Mouse (Mus musculus) adrenal gland, postnatal 36 days (tissue): ENCODE measurements around the gene Gm10271. TPM values are rescaled to one million over a fixed set of nuclear protein-coding genes. Genes with fewer than 3 reads are reported as not detected.

Experiments used
- DNase-seq, 2 experiments: peaks; one replicate each; pipeline ENCODE4 v3.0.0; 2021; ENCODE audit warnings: mixed read lengths in 1 of 2
- long read RNA-seq, 2 experiments: library from polyadenylated mRNA; stranded (forward); transcript quantifications; one replicate each; pipeline ENCODE4 v2.0.0; 2021; ENCODE audit warnings: borderline sequencing depth in 2 of 2
- total RNA-seq, 2 experiments: library from RNA; stranded (reverse); gene quantifications; 2 replicates each; pipeline ENCODE4 v1.2.3; 2021

The Gm10271 gene
- not detected for total RNA-seq
- long read RNA-seq, experiment 1, result 0 reads
- long read RNA-seq, experiment 2, result 0 reads

DNA sequence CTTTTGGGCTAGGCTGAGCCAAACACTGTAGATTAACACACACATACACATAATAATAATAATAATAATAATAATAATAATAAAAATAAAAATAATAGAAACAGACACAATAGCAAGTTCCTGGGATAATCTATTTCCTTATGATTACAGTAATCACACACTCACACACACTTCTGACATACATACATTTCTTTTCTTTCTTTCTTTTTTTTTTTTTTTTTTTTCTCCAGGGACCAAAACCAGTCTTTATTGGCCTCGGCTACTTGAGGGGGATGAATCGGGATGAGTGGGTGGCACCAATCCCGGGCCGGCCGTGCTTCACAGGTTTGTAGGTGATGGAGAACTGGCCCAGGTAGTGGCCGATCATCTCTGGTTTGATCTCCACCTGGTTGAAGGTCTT lies at the start of gene Gm10271:
TSS of gene Gm10271 (minus strand) at position 101 of the 400 bp plus-strand sequence.
- no peak for DNase-seq

GRCm38 (mm10) chr10:117021020-117021754 lies 48.8 kb upstream of the Gm10271 start:
- peak in 1 of 2 experiments; percentile 12 for DNase-seq

DNA sequence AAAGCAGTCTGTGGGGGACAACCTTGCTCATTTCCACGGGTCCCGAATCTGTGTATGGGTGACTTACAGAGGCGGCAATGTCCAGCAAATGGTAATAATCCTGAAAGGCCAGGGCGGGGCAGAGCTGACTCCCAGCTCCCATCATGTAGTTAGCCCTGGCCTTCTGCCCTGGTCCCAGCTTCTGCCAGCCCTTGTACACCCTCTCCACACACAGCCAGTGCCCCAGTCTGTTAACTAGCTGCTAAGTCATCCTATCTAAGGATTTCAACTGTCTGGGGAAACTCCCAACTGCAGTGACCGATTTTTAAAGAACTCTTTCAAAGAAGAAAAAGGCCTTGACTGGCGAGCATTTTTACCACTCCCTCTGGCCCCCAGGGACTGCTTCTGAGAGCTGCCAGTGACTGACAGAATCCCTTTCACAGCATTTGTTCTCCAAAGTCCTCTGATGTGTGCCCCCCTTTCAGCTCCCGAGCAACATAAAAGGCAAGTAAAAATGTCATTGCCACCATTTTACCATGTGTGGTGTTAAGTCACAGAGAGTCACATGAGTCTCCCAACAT lies 46.0 kb upstream of the Gm10271 start:
- no peak for DNase-seq

DNA sequence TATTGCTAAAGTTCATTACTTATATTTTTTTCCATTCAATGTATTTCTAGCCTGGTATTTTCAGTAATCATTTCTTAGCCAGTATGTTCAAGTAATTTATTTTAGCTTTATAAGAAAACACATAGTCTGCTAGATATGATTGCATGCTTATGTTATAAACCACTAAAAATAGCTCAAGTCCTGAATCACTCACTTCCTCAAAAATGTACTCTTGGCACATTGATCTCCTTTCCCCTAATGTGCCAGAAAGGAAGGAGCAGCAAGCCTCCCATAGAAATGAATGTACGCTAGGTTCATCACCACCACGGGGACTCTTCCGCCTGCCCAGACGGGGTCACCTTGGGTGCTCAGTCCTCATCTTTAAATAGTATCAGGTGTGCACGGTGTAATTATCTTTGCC lies 42.2 kb upstream of the Gm10271 start:
- no peak for DNase-seq

GRCm38 (mm10) chr10:117013689-117014390 lies 41.4 kb upstream of the Gm10271 start:
- peak; percentile 9 to 33 for DNase-seq

DNA sequence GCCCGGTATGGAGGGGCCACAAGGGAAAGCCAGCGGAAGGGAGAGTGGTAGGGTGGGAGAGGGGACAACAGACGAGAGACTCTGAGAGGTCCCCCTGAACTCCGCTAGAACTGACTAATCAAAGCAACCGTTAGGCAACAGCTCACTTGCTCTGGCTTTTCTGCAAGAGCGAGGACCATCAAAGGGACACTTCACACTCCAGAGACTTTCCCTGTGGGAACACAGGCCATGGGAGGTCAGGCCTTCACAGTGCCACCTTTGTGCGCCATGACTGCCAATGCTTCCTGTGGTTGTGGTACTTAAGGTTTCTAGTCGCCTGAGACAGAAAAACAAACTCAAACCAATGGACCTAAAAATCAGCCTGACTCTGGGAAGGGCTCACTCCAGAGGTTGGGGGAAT lies 38.6 kb upstream of the Gm10271 start:
- no peak for DNase-seq

- no peak for DNase-seq
These were observed 37.3 kb upstream of the Gm10271 start for GRCm38 (mm10) chr10:117009691-117010090.

GRCm38 (mm10) chr10:117005707-117006464 lies 33.5 kb upstream of the Gm10271 start:
- no peak for DNase-seq

- DNase-seq, result no peak
These were observed 32.3 kb upstream of the Gm10271 start for GRCm38 (mm10) chr10:117004695-117005094.

GRCm38 (mm10) chr10:117000975-117001374 lies 28.6 kb upstream of the Gm10271 start:
- DNase-seq, result peak; percentile 37 to 66

GRCm38 (mm10) chr10:116998716-116999455 lies 26.5 kb upstream of the Gm10271 start:
- DNase-seq, result no peak

GRCm38 (mm10) chr10:116996236-116996600 lies 23.8 kb upstream of the Gm10271 start:
- peak; percentile 90 to 92 for DNase-seq

- DNase-seq, result no peak
These were observed 23.3 kb upstream of the Gm10271 start for GRCm38 (mm10) chr10:116995584-116996235.

DNA sequence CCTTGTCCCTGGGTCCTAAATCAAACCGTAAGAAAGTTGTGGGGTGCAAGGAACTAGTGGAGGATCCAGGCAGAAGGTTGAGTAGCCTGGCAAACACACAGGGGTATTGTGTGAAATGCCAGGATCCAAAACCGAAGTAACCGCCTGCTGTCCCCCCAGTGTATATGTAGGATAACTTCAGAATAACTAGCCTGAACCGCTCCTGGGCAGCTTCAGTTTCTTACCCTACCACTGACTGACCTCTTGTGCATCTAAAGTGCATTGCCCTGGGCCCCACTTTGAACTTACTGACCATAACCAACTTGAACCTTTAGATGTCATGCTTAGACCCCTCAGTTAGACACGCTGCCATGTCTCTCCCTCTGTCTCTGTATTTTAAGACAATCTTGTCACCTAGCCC lies 22.8 kb upstream of the Gm10271 start:
- no peak for DNase-seq

DNA sequence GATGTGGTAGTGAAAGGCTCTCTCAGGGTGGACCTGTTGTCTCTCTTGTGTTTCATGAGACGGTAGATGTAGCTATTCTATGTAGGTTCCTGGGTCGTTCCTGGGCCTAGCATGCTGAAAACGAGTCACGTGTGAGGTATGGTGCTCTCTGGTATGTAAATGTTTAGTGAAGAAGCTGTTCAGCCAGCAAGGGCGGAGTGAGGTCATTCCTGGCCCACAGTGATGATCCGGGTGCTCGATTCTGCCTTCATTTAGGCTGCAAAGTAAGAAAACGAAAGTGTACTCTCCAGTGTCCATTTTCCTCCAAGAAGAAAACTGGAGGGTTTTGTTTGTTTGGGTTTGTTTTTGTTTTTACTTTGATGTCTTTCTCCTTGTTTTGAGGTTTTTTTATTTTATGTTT lies 21.6 kb upstream of the Gm10271 start:
- no peak for DNase-seq

DNA sequence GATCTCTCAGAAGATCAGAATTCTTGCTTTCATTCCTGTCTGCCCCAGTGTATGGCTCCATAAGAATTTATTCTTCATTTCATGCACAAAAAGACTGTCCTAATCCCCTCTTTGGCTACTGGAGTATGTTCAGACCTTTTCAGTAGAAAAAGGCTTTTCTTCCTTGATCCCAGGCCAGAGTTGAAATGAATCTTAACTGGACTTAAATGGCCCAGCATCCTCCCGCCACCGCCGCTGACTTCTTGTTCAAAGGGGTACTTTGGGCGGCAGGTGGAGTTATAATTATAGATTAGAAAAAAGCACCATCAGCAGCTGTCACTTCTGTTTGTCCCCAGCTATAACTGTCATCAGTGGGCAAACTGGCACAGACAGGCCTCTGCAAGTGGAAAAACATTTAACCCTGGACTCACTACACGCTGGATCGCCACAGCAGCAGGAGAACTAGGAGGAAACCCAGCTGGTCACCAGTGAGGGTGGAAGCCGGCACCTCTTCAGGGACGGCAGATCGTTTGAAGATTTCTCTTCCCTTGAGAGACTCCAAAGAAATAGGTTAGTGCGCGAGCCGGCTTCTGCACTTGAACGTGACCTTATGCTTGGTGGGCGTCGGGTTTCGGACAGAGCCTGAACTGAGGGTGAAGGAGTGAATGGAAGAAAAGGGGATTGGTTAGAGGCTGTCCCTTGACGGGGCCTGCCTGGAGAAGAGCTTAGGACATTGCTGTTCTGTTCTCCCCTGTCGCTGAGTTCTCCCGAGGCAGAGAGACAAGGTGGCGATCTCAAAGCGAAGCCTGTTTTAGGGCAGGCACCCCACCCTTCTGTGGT lies 14.1 kb upstream of the Gm10271 start, which contains the start of gene Best3:
TSS of gene Best3 (plus strand) at position 51 of the 819 bp plus-strand sequence.
- no peak for DNase-seq

GRCm38 (mm10) chr10:116984836-116985235 lies 12.4 kb upstream of the Gm10271 start:
- no peak for DNase-seq

GRCm38 (mm10) chr10:116982526-116982925 lies 10.1 kb upstream of the Gm10271 start:
- DNase-seq, result no peak

DNA sequence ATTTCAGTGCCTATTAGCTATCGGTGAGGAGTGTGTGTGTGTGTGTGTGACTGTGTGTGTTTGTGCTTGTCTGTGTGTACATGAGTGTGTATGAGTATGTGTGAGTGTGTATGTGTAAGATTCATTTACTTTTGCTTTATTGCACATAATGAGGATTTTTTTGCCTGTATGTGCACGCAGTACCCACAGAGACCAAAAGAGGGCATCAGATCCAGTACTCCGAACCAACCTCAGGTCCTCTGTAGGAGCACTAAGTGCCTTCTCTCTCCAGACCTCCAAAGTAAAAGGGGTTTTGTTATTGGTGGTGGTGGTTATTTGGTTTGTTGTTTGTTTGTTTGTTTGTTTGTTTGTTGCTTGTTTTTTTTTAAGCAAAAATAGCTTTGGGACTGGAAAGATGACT lies 8.5 kb upstream of the Gm10271 start:
- DNase-seq, result peak; percentile 23 to 46

DNA sequence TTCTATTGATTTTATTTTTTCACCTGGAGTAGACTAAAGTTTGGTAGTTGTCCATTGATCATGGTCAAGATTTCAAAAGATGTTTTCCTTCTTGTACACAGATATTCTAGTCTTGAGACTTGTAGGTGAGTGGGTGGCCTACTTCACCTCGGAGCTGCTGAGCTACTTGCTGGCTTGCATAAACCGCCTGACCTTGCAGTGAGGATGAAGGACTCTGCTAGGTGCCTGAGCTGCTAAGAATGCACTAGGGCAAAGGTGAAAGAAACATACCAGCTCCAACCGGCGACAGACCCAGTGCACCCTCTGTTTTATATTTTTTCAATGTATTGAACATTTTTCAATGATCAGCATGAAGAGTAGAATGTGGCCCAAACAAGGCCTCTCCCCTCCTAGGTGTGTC lies 7.9 kb upstream of the Gm10271 start:
- DNase-seq, result no peak
